Mouse (Mus musculus) heart, postnatal 0 days (tissue): Measurements from ENCODE around the gene Bcl11a.

Experiments used
- CTCF ChIP-seq: IDR thresholded peaks from 2 replicates; pipeline ENCODE4 v1.5.1; 2016; ENCODE audit warnings: antibody characterized with exemption, control low read depth, low read depth
- EP300 ChIP-seq: IDR thresholded peaks from 2 replicates; pipeline ENCODE4 v1.6.1; 2016; ENCODE audit warnings: antibody characterized with exemption, low read depth

GRCm38 (mm10) chr11:24132358-24132757 is 54.5 kb downstream of the Bcl11a start:
- TF ChIP-seq CTCF (no peak), EP300 (no peak)
